Mouse (Mus musculus) kidney, adult 2 months (tissue): ENCODE data around the gene Arih2. TPM values are rescaled to one million over a fixed set of nuclear protein-coding genes. Genes with fewer than 3 reads are reported as not detected.

ENCODE experiments used
- DNase-seq: peaks from one replicate; pipeline ENCODE4 v3.0.0; 2021
- H3K27ac ChIP-seq: fragments of 200-500 bp; 2 replicates; pipeline ENCODE4 v1.5.1; 2012; ENCODE audit warnings: low read depth, low read length, control low read depth, inconsistent platforms; ENCODE audit not compliant: insufficient read depth
- H3K27me3 ChIP-seq: fragments of 200-500 bp; replicated peaks from 2 replicates; pipeline ENCODE4 v1.6.1; 2012; ENCODE audit warnings: mild to moderate bottlenecking, moderate library complexity, low read length, inconsistent platforms; ENCODE audit not compliant: control insufficient read depth, insufficient read depth
- H3K36me3 ChIP-seq: fragments of 200-500 bp; 2 replicates; pipeline ENCODE4 v1.6.1; 2012; ENCODE audit warnings: mild to moderate bottlenecking, moderate library complexity, low read length, inconsistent platforms; ENCODE audit not compliant: control insufficient read depth, insufficient read depth
- H3K4me1 ChIP-seq: fragments of 200-500 bp; 2 replicates; pipeline ENCODE4 v1.6.1; 2011; ENCODE audit warnings: low read length; ENCODE audit not compliant: control insufficient read depth, insufficient read depth
- H3K4me3 ChIP-seq: fragments of 200-500 bp; 2 replicates; pipeline ENCODE4 v1.5.1; 2011; ENCODE audit warnings: mild to moderate bottlenecking, low read depth, low read length, control low read depth; ENCODE audit not compliant: insufficient read depth
- CTCF ChIP-seq: fragments of 200-500 bp; conservative IDR thresholded peaks from 2 replicates; pipeline ENCODE4 v1.5.1; 2011; ENCODE audit warnings: low read depth, mild to moderate bottlenecking, control low read depth, low read length, moderate library complexity, mixed read lengths; ENCODE audit not compliant: insufficient read depth, insufficient read length
- POLR2A ChIP-seq: fragments of 200-500 bp; IDR thresholded peaks from one replicate; pipeline ENCODE4 v1.6.1; 2011; ENCODE audit warnings: low read depth, low read length, control low read depth
- WGBS: fragments of 180-500 bp; shearing (Covaris S2); methylation state at CpG from one replicate; pipeline ENCODE4 v1.1.7; 2018; 5-methylcytosine and 5-hydroxymethylcytosine counted together
- polyA plus RNA-seq: library from polyadenylated mRNA; depleted of rRNA; stranded (reverse); fragments of >200 nt; gene quantifications from 2 replicates; pipeline ENCODE4 v1.2.3, GENCODE M21; 2012

Arih2 gene
- polyA plus RNA-seq, 1 experiment = 36.9 TPM

- peaks cover 4% of the 10 kb centered on the region; the same call in 1 of the 2 replicates for H3K4me1 ChIP-seq
- H3K4me3 ChIP-seq = peak overlapping the region; percentile 83; the same call in 1 of the 2 replicates
- no peaks in the 10 kb centered on the region for H3K27me3 ChIP-seq
- WGBS = 72% methylated on average over 5 of the region's 5 CpGs
- TF ChIP-seq POLR2A = no peak
- TF ChIP-seq CTCF = no peak
- no peak for DNase-seq
- no peaks in the 10 kb centered on the region for H3K36me3 ChIP-seq
- no peak overlapping the region; the same call in 1 of the 2 replicates for H3K27ac ChIP-seq
Observed at GRCm38 (mm10) chr9:108579344-108579690, 69.9 kb downstream of the Arih2 start.

GRCm38 (mm10) chr9:108578545-108579343, 70.4 kb downstream of the Arih2 start, which contains the start of gene Wdr6:
Wdr6 (minus strand) TSS chr9:108578739.
- TF ChIP-seq POLR2A (peak; percentile 78), CTCF (no peak)
- Histone ChIP-seq H3K4me3 (peak within 1 kb of the TSS; percentile 83), H3K27ac (peak within 1 kb of the TSS; percentile 66), H3K36me3 (no peaks in the 10 kb centered on the region), H3K27me3 (no peaks in the 10 kb centered on the region), H3K4me1 (peaks cover 4% of the 10 kb centered on the region; the same call in 1 of the 2 replicates)
- DNase-seq = peak; percentile 97
- WGBS = 3% methylated on average over 51 of the region's 51 CpGs

GRCm38 (mm10) chr9:108577934-108578544, 71.1 kb downstream of the Arih2 start:
- peak; percentile 49 for DNase-seq
- WGBS = under 1% methylated on average over 24 of the region's 24 CpGs

GRCm38 (mm10) chr9:108577025-108577424, 72.2 kb downstream of the Arih2 start:
- Histone ChIP-seq H3K4me3 (no peak overlapping the region), H3K36me3 (no peaks in the 10 kb centered on the region), H3K4me1 (peaks cover 4% of the 10 kb centered on the region; the same call in 1 of the 2 replicates), H3K27ac (no peak overlapping the region), H3K27me3 (no peaks in the 10 kb centered on the region)
- TF ChIP-seq CTCF = no peak
- 58% methylated on average over 6 of the region's 6 CpGs for WGBS
- DNase-seq = no peak

More at GRCm38 (mm10) chr9:108577934-108578544, 71.1 kb downstream of the Arih2 start:
- Histone ChIP-seq H3K4me1 (peaks cover 4% of the 10 kb centered on the region; the same call in 1 of the 2 replicates), H3K27me3 (no peaks in the 10 kb centered on the region), H3K27ac (peak overlapping the region; percentile 66), H3K4me3 (peak overlapping the region; percentile 83), H3K36me3 (no peaks in the 10 kb centered on the region)
- TF ChIP-seq POLR2A (no peak), CTCF (no peak)

GRCm38 (mm10) chr9:108575321-108576297, 73.6 kb downstream of the Arih2 start:
- no peaks in the 10 kb centered on the region for H3K36me3 ChIP-seq
- peaks cover 4% of the 10 kb centered on the region; the same call in 1 of the 2 replicates for H3K4me1 ChIP-seq
- no peak for DNase-seq
- H3K27me3 ChIP-seq = no peaks in the 10 kb centered on the region
- TF ChIP-seq POLR2A = no peak
- no peak for TF ChIP-seq CTCF
- H3K4me3 ChIP-seq = no peak overlapping the region
- H3K27ac ChIP-seq = no peak overlapping the region
- 80% methylated on average over 37 of the region's 37 CpGs for WGBS

GRCm38 (mm10) chr9:108574921-108575320, 74.3 kb downstream of the Arih2 start:
- TF ChIP-seq POLR2A (no peak), CTCF (no peak)
- no peak overlapping the region for H3K4me3 ChIP-seq
- H3K27ac ChIP-seq = no peak overlapping the region
- 91% methylated on average over 12 of the region's 12 CpGs for WGBS
- no peaks in the 10 kb centered on the region for H3K36me3 ChIP-seq
- no peaks in the 10 kb centered on the region for H3K27me3 ChIP-seq
- DNase-seq = no peak
- H3K4me1 ChIP-seq = peaks cover 4% of the 10 kb centered on the region; the same call in 1 of the 2 replicates
